Mouse (Mus musculus) erythroblast, adult 5-6 weeks (primary cell): ENCODE measurements around the gene Xiap. TPM values are rescaled to one million over a fixed set of nuclear protein-coding genes. Genes with fewer than 3 reads are reported as not detected.

Source experiments
- ATAC-seq: replicated peaks from 2 replicates; pipeline ENCODE4 v1.8.0; 2016; ENCODE audit warnings: moderate number of reproducible peaks, mild to moderate bottlenecking, moderate TSS enrichment, inconsistent platforms; ENCODE audit not compliant: poor library complexity, low FRiP score, severe bottlenecking
- total RNA-seq, 2 experiments: library from RNA; stranded (forward) in 1 of 2; stranded (reverse) in 1 of 2; fragments of 150-400 nt in 1 of 2; fragments of 200-764, 138-1000 nt in 1 of 2; gene quantifications; 2 replicates each; pipeline versions ENCODE4 v1.2.3 to v1.2.4; 2015 to 2017; ENCODE audit warnings: low replicate concordance in 2 of 2

The Xiap gene
- 24.2 and 26.3 TPM in 2 replicates for total RNA-seq (2015; ENCODE audit: low replicate concordance)
- 23.9 and 33.6 TPM in 2 replicates for total RNA-seq (2017; ENCODE audit: low replicate concordance)

GRCm38 (mm10) chrX:42059282-42060068 is at the start of gene Xiap:
Xiap (plus strand) TSS chrX:42059679.
- ATAC-seq, result no peak

- ATAC-seq, result no peak
Observed at GRCm38 (mm10) chrX:42012677-42013208, 46.7 kb upstream of the Xiap start.

GRCm38 (mm10) chrX:42013776-42014175 is 45.7 kb upstream of the Xiap start:
- no peak for ATAC-seq

- ATAC-seq, result 0 out of 2 replicates have a peak, but pooled peaks have one; percentile 33
Observed at GRCm38 (mm10) chrX:42014502-42014901, 45.0 kb upstream of the Xiap start.

DNA sequence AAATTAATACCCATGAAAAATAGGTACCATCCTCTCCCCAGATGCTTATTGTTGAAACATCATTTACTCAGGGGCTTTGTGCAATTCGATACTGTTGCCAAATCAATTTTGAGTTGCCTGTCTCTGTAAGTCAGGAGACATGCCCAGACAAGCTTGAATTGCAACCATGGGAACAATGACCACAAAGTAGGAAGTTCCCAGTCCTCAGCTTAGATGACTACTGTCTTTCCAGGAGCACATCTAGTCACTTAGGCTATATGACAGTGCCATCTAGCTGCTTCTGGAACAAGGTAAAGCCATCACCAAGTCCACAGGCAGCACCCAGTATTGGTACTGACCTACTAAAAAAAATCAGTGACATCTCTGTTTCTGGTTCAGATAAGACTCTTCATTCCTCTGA is 41.4 kb upstream of the Xiap start:
- peak; percentile 51; the same call in 1 of the 2 replicates for ATAC-seq

GRCm38 (mm10) chrX:42019441-42019840 is 40.0 kb upstream of the Xiap start:
- ATAC-seq, result peak; percentile 96

- ATAC-seq, result peak; percentile 65; the same call in 1 of the 2 replicates
Observed at GRCm38 (mm10) chrX:42025802-42026440, 33.6 kb upstream of the Xiap start.

DNA sequence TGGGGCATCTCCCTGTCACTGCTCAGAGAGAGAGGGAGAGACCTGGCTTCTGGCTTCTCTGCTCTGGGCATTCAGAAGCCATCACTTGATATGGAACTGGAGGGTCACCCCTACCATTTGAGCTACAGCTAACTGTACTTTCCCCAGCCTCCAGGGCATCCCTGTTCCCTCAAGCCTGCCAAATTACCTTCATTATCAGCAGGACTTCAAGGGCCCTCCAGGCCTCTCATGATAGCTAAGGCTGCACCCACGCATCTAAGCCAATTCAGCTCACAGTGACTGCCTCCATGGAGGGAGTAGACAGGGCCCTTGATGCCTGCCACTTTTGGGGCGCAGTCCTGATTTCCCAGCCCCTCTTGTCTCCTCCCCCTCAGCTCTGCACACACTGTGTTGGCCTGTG is 32.5 kb upstream of the Xiap start:
- peak; percentile 76 for ATAC-seq

DNA sequence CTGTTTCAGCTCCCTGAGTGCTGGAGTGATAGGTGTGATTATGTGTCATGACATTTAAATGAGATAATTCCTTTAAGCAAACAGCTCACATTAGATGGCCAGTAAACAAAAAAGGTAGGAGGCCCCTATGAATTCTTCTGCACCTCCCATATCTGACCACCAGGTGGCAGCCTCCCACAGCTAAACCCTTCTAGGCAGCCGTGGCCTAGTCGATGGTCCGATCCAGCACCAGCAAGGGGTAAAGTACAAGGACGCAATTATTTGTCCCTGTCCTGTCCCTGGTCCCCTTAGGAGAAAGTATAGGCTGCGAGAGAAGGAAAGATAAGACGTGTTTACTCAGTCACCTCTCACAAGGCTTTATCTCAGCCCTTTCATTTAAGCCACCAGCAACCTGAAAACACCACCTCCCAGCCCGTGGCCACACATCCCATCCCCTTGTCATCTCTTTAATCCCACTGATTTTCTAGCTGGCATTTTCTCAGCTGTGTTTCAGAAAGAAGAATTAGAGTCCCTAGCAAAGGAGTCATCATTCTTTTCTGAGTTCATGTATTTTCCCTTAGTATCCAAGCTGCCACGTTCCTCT is 26.3 kb upstream of the Xiap start:
- ATAC-seq, result peak; percentile 98

DNA sequence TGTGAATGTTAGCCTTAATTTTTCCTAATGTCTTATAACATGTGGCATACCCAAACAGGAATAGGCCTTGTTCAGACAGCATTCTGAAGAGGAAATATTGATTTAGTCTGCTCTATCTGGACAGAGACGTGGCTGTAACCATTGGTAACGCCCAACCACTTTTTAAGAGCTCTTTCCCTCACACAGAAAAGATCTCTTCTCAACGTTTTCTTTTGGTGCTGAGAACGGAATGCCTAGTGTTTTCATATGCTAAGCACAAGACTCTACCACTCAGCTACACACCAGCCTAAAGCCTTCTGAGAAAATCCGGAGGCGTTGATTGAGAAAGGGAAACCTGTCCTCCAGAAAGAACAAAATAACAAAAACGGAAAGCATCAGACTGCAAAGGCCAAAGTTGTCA is 25.6 kb upstream of the Xiap start:
- no peak for ATAC-seq

GRCm38 (mm10) chrX:42039481-42039880 is 20.0 kb upstream of the Xiap start:
- no peak for ATAC-seq

DNA sequence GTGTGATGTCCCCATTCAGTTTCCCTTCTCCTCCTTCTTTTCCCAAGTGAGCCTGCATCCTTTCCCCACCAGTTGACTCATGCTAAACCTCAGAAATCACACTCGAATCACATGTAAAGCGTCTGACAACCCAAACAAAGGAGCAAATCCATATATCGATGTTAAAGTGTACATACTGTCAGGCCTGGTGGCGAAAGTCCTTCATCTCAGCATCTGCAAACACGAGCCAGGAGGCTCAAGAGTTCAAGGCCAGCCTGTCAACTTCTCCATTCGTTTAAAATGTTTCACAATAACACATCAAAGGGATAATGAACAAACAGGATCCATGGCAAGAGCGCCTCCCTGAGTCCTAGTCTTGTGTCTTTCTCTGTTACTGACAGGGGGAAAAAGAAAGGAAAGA is 14.5 kb upstream of the Xiap start:
- ATAC-seq, result no peak

- no peak for ATAC-seq
Observed at GRCm38 (mm10) chrX:42050652-42051643, 8.5 kb upstream of the Xiap start.

- no peak for ATAC-seq
Observed at GRCm38 (mm10) chrX:42057012-42057411, 2.5 kb upstream of the Xiap start.

DNA sequence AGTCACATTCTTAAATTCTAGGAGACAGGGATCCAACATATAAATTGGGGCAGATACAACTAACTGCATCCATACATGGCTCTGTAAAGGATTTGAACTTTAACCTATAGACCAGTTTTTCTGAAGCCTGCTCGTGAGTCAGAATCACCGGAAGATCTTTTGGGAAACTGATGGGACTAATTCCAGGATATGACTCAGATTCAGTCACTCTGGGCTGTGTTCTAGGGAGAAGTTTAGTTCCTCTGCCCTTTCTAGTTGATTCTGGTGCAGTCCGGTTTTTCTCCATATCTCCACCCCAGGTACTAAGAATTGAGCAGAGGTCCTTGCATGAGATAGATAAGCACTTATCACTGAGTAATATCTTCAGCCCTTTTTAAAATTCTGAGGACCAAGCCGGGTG is 1.6 kb upstream of the Xiap start:
- ATAC-seq, result no peak

DNA sequence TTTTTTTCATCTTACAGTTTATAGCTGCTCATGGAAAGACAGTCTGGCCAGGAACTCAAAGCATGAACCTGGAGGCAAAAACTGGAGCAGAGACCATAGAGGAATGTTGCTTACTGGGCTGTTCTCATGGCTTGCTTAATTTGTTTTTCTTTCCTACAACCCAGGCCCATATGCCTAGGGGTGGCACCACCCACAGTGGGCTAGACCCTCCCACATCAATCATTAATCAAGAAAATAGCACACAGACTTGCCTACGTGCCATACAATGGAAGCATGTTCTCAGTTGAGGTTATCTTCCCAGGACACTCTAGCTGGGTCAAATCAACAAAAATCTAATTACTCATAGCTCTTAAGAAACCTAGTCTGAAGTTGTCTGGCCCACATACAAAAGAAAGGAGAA is 4.1 kb downstream of the Xiap start:
- no peak for ATAC-seq

GRCm38 (mm10) chrX:42065086-42065485 is 5.6 kb downstream of the Xiap start:
- no peak for ATAC-seq

GRCm38 (mm10) chrX:42066771-42067170 is 7.3 kb downstream of the Xiap start:
- ATAC-seq, result no peak

GRCm38 (mm10) chrX:42067791-42068200 is 8.3 kb downstream of the Xiap start:
- peak; percentile 81 for ATAC-seq
